Mouse (Mus musculus) midbrain, embryonic 10.5 days (tissue): ENCODE measurements at regions not wholly inside any gene's neighbourhood (a gene's known extent, or its start where the extent isn't known, plus 50 kb on each side); places are given as distances from the start of the nearest gene placed in this dataset.
A peak's percentile ranks its signal among the peaks of the same experiment; 100 is the strongest.

ENCODE experiments used
- DNase-seq: peaks from one replicate; pipeline ENCODE4 v3.0.0-alpha.2; 2017; ENCODE audit warnings: low spot score
- H3K27ac ChIP-seq: fragments of 300-500 bp; sonication (generic); replicated peaks from 2 replicates; pipeline ENCODE4 v1.5.1; 2016; ENCODE audit warnings: mild to moderate bottlenecking
- H3K27me3 ChIP-seq: fragments of 300-500 bp; sonication (generic); 2 replicates; pipeline ENCODE4 v1.6.1; 2016; ENCODE audit warnings: low read depth, mild to moderate bottlenecking; ENCODE audit not compliant: poor library complexity, severe bottlenecking
- H3K36me3 ChIP-seq: fragments of 300-500 bp; sonication (generic); 2 replicates; pipeline ENCODE4 v1.6.1; 2016; ENCODE audit warnings: mild to moderate bottlenecking, moderate library complexity
- H3K4me1 ChIP-seq: fragments of 300-500 bp; sonication (generic); 2 replicates; pipeline ENCODE4 v1.6.1; 2016
- H3K4me3 ChIP-seq: fragments of 300-500 bp; sonication (generic); 2 replicates; pipeline ENCODE4 v1.5.1; 2016; ENCODE audit warnings: mild to moderate bottlenecking, moderate library complexity
- H3K9me3 ChIP-seq: fragments of 300-500 bp; sonication (generic); replicated peaks from 2 replicates; pipeline ENCODE4 v1.6.1; 2016; ENCODE audit warnings: mild to moderate bottlenecking
- whole genome bisulfite sequencing: fragments of 180-500 bp; shearing (Covaris S2); methylation state at CpG from one replicate; pipeline ENCODE4 v1.1.7; 2016; 5-methylcytosine and 5-hydroxymethylcytosine counted together

DNA sequence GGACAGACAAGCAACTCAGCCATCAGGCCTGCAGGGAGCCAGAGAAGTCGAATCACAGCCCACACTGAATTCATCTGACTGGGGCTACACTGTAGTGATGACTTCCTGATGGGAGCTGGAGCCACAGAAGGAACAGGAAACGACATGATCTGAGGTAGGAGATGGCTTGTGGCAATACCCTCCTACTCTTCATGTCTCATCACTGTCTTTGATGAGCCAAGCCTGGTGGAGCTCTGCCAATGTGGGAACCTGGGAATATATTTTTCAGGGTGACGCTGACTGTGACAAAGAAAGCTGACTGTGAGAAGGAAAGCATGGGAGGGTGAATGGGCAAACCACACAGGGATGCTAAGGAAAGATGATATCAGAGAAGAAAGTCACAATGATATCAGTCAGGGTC lies 67.6 kb upstream of the Alk start:
- Histone ChIP-seq H3K9me3 (no peaks in the 10 kb centered on the region), H3K4me1 (no peaks in the 10 kb centered on the region), H3K4me3 (no peak overlapping the region), H3K27ac (no peak overlapping the region), H3K36me3 (no peaks in the 10 kb centered on the region), H3K27me3 (no peaks in the 10 kb centered on the region)
- 69% methylated on average over 3 of the region's 3 CpGs for WGBS
- DNase-seq = no peak

DNA sequence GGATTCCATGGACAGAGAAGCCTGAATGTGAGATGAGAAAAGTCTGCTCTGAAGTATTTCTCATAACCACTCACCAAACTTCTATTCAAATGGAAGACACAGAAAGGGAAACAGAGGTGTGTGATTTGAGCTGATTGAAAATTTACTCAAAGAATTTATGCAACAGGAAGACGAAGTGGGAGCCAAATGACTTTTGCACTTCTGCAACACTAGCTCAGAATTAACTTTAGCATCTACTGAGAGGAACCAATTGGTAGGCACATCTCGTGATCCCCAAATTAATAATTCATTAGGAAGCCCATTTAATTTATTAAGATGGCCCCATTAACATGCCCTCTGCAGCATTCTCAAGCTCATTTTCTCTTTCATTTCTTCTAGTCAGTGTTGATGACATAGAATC lies 62.5 kb upstream of the Alk start:
- H3K4me3 ChIP-seq = no peak overlapping the region
- no peaks in the 10 kb centered on the region for H3K4me1 ChIP-seq
- H3K27ac ChIP-seq = no peak overlapping the region
- no peaks in the 10 kb centered on the region for H3K27me3 ChIP-seq
- no peak for DNase-seq
- H3K9me3 ChIP-seq = no peaks in the 10 kb centered on the region
- H3K36me3 ChIP-seq = no peaks in the 10 kb centered on the region
- WGBS = 78% methylated on average over 2 of the region's 2 CpGs

DNA sequence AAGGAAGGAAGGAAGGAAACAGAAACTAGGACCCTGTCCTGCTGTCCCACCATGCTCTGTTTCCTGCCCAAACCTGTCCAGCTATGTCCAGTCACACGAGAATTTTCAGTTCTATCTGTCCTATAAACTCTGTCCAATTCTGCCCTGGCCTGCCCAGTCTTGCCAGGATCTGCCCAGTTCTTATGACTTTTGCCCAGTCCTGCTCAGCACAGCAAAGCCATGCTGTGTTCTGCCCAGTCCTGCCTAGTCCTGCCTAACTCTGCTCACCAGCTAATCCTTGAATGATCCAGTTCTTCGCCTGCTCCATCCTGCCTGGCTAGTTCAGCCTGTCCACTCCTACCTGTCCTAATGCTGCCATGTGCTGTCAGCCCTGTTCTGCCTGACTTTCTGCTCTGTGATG lies 57.3 kb upstream of the Alk start:
- Histone ChIP-seq H3K4me1 (peaks cover 18% of the 10 kb centered on the region), H3K9me3 (no peaks in the 10 kb centered on the region), H3K36me3 (no peaks in the 10 kb centered on the region), H3K4me3 (no peak overlapping the region), H3K27me3 (no peaks in the 10 kb centered on the region), H3K27ac (no peak overlapping the region)
- DNase-seq = no peak
- 72% methylated on average over 2 of the region's 2 CpGs for WGBS

- no peaks in the 10 kb centered on the region for H3K9me3 ChIP-seq
- no peaks in the 10 kb centered on the region for H3K36me3 ChIP-seq
- H3K27ac ChIP-seq = no peak overlapping the region; the same call in 1 of the 2 replicates
- no peak overlapping the region for H3K4me3 ChIP-seq
- 72% methylated on average over 6 of the region's 6 CpGs for WGBS
- no peak for DNase-seq
- peaks cover 18% of the 10 kb centered on the region for H3K4me1 ChIP-seq
- H3K27me3 ChIP-seq = no peaks in the 10 kb centered on the region
Measured at GRCm38 (mm10) chr17:72658744-72659143, 54.3 kb upstream of the Alk start.

- peaks cover 18% of the 10 kb centered on the region for H3K4me1 ChIP-seq
- no peaks in the 10 kb centered on the region for H3K9me3 ChIP-seq
- H3K27ac ChIP-seq = peak overlapping the region; percentile 17; the same call in 1 of the 2 replicates
- no peaks in the 10 kb centered on the region for H3K27me3 ChIP-seq
- no peaks in the 10 kb centered on the region for H3K36me3 ChIP-seq
- WGBS = 64% methylated on average over 8 of the region's 8 CpGs
- DNase-seq = no peak
- no peak overlapping the region for H3K4me3 ChIP-seq
Measured at GRCm38 (mm10) chr17:72657826-72658225, 53.4 kb upstream of the Alk start.
